Mouse (Mus musculus) hindlimb bud, embryonic 11.5 days (tissue): ENCODE data around the gene Smc5.

Experiments used
- DNase-seq: peaks from one replicate; pipeline ENCODE4 v3.0.0-alpha.2; 2012; ENCODE audit warnings: low read depth, low spot score; ENCODE audit errors: extremely low spot score

The Smc5 gene

DNA sequence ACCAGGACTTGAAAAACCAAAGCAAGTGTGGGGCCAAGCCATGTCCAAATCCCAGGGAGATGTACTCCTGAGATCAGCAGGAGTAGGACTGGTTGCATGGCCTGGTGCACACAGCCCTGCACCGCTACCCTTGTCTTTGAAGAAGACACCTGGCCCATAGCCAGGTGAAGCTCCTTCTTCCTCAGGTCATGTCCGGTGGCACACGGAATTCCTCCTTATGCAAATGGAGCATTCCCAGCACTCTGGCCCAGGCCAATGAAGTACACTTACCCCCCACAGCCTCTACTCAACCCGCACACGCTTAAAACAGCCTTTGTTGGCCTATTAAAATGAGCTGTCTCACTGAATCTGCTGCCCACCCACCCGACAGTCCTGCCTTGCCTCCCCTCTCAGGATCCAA, 82.2 kb downstream of the Smc5 start:
- no peak for DNase-seq

DNA sequence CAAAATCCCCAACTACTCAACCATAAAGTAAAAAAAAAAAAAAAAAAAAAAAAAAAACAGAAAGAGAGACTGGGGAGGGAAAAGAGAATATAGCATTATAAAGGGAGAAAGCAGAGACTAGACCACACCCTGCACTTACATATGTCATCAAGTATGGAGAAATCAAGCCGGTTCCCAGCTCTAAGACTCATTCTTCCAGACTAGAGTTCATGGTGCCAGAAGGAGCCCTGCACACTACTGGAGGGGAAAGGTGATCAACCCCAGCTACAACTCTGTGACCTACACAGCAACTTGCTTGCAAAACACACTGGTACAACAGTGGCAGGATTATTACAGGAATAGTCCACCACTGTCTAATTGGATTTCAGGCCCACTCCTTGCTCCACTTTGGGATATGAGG, 84.0 kb downstream of the Smc5 start:
- no peak for DNase-seq

DNA sequence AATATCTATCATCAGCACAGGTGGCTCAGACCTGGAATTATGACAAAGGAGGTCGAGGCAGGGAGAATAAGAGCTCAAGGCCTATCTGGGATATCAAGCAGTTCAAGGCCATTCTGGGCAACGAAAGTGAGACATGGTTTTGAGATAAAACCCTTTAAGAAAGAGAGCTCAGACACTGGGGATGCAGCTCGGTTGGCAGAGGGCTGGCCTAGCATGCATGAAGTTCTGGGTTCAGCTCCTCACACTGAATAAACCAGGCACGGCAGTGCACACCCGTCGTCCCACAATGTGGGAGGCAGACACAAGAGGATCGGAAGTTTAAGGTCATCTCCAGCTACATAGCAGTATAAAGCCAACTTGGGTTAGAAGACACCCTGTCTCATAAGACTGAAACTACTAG, 84.7 kb downstream of the Smc5 start:
- DNase-seq: no peak

DNA sequence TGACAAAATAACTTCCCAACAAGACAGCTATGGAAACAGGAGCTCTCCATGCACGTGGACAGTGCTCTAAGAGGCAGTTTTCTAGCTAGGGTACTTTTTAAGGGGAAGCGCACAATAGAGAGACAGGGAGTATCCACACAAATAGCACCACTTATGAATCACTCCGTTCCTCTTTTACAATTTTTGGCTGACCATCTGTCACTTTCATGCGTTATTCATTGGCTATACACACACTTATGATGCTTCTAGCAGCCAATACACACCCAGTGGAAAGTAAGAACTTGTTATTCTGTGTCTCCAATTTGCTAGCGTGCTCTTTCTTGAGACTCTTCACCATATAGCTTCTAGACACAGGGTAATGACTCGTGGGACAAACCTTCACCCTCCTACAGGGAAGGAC, 86.0 kb downstream of the Smc5 start:
- DNase-seq: no peak

DNA sequence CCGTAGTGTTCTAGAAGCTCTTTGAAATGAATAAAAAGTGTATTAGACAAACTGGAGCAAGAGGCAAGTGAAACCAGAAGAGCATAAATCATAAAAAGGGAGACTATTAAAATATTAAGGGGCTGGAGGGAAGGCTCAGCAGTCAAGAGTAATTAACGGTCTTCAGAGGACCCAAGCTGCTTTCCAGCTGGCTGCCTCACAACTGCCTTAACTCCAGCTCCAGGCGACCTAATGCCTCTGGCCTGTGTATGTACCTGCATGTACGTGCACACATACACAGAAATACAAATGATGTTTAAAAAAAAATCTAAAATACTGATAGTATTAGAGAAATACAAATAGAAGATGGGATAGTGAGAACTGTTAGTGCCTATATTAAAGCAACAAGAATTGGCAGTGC, 89.6 kb downstream of the Smc5 start:
- DNase-seq: no peak

DNA sequence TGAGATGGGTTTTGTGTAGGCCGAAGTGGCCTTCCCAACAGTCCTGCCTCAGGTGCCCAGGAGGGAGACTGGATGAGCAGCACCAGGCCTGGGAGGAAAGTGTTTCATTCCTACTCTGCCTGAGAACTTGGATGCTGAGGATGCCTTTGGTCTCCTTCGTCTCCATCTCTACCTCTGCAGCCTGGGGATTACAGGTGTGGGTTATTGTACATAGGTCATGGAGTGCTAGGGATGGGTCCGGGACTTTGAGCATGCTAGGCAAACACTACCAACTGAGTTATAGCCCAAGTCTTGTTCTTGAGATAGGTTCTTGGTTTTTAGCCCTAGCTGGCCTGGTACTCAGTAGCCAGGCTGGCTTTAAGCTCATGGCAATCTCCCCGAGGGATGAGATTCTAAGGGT, 90.2 kb downstream of the Smc5 start:
- no peak for DNase-seq

DNA sequence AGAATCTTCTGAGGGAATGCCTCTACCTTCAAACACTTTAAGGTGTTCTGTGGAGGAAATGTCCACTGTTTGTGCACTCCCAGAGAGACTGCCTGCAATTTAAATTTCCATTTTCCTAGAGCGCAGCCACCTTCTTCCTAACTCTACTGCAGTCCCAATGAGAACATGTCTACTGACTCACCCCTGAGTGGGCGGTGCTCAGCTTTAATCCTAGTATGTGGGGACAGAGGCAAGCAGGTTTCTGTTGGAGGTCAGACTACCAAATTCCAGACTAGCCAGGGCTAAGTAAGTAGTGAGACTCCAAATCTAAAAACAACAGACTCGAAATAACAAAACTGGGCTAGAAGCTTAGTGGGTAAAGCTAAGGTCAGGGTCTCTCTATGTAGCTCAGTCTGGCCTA, 95.2 kb downstream of the Smc5 start:
- DNase-seq: no peak

DNA sequence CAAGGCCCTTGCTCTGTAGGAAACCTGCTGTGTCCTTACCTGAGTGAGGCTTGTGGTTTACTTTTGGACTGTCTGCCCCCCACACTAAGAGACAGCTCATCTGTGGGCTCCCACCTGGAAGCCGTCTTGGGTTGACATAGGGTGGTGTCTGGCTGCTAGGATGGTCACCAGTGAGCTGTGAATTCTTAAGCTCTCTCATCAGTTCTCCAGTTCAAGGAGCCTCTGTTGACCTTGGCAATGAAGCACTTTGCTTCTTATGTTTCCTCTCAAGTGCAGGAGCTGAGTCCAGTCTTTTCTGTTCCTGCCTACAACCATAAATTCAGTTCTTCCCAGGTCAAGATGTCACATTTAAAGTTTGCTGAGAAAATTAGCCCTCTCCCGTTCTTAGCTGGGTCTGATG, 98.2 kb downstream of the Smc5 start:
- DNase-seq: no peak

DNA sequence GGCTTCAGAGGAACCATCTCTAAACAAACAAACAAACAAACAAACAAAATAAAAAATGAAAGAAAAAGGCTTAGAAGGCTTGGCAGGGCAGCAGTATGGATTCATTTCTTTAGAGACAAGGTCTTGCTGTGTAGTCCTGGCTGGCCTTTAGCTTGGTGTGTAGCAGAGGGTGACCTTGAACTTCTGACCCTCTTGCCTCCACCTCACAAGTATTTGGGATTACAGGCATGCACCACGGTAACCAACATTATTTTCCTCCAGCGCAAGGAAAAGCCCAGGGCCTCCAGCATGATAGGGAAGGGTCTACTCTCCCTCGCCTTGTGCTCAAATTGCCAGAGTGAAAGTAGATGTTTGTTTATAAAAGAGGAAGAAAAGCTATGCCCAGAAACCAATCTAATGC, 98.6 kb downstream of the Smc5 start:
- DNase-seq: no peak

DNA sequence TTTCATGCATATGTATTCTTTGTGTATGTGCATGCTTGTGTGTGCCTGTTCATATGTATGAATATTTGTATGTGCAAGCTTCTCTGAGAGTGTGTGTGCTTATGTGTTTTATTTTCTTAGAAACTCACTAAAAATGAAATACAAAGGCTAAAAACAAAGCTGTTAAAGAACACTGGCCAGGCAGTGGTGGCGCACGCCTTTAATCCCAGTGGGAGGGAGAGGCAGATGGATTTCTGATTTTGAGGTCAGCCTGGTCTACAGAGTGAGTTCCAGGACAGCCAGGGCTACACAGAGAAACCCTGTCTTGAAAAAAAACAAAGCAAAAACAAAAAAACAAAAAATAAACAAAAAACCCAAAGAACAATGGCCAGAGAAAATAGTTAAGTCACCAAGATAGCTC, 102.6 kb downstream of the Smc5 start:
- no peak for DNase-seq

DNA sequence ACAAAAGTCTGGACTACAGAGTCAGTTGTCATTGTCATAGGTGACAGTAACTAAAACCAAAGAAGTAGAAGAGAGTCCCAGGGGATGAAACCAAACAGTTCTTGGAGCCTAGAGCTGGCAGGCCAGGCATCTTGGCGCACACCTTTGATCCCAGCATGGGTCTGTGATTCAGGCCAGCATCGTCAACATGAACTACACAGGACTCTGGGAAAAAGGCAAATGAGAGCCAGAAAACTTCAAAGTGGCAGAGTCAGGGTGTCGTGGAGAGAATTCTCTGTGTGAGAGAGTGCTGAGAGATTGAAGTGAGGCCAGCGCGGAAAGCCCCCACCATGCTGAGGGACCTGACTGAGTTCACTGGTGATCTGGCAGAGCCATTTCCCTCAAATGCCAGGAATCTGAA, 103.2 kb downstream of the Smc5 start:
- no peak for DNase-seq

DNA sequence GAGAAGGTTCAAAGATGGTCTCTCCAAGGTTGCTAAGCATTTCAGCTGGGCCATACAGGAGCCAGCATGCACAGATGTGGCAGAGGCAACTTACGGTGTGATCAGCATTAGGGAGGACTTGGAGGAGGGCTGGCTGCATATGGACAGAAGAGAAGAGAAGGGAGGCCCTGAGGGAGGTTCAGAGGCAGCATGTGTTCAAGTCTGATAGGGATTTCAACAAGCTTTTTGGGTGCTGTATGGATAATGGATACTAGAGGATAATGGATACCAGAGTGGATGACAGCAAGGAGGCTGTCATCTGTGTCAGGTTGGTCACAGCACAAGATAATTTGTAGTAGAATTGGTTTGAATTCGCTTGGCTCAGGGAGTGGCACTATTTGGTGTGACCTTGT, 104.0 kb downstream of the Smc5 start:
- DNase-seq: no peak

DNA sequence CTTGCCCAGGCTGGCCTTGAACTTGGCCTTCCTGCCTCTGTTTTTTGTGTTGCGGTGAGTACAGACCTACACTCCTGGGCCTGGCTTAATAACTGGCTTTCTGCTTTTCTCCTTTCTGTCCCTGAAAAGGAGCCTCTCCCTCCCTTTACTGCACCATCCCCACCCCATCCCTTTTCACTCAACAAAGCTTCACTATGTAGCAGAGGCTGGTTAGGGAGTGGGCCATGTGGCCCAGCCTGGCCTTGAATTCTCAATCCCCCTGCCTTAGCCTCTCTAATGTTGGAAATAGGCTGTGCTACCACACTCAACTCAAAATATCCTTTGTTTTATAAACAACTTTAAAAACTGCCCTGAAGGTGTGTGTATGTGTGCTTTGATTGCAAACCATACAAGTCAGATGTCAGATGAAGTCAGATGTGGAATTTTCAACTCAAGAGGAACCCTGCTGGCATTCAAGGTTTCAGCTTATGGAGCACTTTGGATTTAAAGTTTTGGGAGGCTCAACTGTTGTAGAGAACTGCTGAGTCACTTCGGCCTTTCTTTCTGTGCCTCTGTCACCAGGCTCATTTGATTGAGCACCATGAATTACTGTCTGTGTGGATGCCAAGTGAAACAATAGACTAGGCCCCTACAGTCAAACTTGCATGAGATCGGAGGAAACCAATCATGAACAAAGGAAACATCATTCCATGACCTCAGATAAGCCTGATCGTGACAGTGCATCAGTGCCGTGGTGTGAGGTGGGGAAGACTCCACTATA, 104.6 kb downstream of the Smc5 start:
- no peak for DNase-seq

DNA sequence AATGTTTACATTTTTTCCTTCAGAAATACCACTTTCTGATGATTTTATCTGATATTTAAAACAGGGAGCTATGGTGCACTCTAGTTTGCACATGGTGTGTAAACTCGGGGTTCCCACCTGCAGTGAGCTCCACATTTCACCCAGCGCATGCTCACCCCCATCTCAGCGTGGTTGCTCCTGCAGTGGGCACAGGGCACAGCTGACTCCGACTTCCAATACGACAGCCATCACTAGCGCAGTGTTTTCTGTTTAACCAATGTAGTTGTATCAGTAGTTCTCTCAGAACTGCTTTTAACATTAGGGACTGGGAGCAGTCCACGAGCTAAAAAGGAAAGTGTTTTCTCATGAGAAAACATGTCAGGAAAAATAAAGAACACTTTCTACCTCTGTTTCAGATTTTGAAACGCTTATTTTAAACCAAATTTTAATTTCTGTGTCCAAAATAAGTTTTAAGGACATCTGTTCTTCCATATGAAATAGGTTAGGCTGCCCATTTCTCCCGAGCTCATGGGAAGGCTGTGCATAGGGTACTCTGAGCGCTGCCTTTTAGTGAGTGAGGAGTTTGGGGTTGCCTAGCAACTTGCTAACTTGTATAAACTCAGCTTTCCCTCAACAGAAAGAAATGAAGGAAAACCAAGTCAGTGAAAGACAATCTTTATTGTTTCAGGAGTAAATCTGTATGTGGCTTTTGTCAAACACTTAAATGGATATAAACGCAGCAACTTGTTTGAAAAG, 107.0 kb downstream of the Smc5 start:
- no peak for DNase-seq

DNA sequence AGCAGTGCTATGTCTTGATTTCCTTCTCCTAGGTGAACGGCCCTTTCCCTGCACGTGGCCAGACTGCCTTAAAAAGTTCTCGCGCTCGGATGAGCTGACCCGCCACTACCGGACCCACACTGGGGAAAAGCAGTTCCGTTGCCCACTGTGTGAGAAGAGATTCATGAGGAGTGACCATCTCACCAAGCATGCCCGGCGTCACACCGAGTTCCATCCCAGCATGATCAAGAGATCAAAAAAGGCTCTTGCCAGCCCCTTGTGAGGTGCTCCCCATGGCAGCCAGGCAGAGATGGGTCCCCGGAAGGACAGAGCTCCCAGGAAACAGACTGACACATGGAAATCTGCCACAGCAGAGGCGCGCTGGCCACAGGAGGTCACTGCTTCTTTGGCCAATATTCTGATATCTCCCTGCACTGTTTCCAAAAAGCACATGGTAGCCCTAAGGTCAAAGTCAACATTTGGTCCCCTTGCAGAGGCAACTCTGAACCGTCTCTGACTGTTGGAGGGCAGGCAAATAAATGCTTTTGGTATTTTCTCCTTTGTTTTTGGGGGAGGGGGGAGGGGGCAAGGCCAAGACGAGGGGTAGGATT, 109.0 kb downstream of the Smc5 start:
- DNase-seq: no peak

DNA sequence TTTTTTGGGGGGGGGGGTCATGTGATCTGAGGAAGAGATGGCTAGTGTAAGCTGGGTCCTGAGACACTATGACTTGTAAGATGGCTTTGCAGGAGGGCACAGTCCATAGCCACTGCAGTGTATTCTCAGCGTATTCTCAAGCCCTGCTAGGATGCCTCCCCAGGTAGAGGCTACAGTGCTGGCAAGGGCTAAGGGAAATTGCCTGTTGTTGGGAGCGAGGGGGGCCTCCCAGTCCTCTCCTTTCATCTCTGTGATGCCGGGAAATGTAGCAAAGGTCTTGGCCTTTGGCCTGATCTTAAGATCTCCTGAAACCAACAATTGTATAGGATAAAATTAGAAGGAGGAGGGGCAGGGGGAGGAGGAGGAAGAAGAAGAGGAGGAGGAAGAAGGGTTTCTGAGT, 110.3 kb downstream of the Smc5 start:
- no peak for DNase-seq

DNA sequence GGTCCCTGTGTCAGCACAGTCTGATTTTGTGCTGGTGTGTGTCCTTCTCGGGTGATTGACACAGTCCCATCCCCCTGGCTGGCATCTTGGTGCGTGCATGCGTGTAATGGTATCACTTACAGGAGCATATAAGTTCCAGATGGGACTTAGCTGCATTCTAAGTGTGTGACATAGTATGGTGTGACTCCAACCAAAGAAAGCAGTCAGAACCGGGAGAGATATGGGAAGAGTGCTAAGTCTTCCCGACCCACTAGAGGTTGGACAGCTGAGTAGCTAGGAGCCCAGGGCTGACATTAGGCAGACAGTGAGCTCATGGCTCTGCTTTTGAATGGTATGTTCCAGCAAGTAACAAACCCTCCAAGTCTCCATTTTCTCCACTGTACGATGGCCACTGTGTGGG, 110.8 kb downstream of the Smc5 start:
- no peak for DNase-seq

DNA sequence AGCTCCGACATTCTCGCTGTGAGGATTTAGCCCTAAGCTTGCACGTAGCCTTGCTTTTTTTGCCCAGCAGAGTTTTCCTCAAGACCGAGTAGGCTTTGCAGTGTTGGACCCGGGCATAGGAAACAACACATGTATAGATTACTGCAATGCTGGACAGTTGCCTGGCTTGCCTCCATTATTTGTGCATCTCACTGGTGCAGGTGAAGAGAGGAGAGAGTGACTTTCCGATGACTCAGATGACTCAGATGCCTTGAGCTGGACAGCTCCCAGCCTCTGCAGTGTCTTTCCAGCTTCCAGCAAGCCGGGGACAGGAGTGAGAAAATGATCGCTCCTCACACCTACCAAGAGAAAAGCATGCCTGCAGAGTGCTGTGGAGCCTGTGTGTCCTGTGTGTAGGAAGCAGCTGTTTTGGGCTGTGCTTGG, 111.3 kb downstream of the Smc5 start:
- DNase-seq: no peak

DNA sequence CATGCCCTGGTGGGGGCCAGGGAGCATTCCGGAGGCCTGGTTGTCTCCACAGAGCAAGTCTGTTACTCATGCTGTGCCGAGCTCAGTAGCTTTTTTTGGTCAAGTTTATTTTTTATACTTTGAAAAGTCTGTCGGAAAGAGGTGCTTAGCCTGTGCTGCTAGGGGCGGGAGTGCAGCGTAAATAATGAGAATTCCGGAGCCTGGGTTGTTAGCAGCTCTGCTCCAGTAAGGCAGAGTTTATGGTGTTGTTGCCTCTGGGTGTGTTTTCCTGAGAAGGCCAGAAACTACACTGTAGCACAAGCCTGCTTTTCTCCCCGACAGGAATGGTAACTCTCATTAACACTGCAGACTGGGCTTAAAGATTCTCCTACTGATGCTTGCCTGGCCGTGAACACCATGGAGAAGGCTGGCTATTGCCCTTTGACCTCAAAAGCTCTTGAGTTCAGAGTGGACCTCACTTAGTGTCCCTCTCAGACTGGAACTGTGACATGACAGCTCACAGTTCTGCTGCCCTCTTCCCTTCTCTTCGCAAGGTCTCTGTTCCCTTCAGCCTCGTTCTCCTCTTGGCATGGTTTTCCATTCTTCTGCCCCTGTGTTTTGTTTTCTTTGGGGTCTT, 113.8 kb downstream of the Smc5 start:
- no peak for DNase-seq
